Mouse (Mus musculus) effector memory CD4-positive, alpha-beta T cell, adult 7 months (primary cell): ENCODE results near the gene Apool. TPM values are rescaled to one million over a fixed set of nuclear protein-coding genes. Genes with fewer than 3 reads are reported as not detected.

Experiments used
- polyA plus RNA-seq: library from polyadenylated mRNA; unstranded; fragments of 100-300 nt; shearing (Covaris generic); gene quantifications from one replicate; pipeline ENCODE4 v1.2.1, GENCODE M21; 2017

The Apool gene
- 18.8 TPM for polyA plus RNA-seq

GRCm38 (mm10) chrX:112310804-112311530 lies at the start of gene Apool:
TSS of gene Apool (plus strand) at chrX:112311334.

DNA sequence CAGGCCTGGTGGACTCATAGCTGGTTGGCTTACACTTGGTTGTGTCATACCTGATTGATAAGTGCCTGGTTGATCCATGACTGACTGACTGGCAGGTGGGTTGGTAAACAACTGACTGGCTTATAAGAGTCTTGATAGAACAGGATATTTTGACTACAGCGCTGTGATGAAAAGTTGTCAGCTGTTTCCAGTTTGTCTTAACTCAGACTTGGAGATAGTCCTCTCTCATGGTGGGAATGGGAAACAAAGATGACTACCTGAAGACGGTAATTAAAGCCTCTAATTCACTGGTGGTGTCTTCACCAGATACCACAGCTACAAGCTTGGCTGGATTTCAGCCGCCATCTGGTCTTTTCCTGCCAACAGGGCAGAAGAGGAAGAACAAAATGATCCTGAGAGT lies 95.5 kb downstream of the Apool start, which contains the start of gene Satl1:
Gene Satl1, minus strand, starts transcription at position 101 of the 400 bp plus-strand sequence.

Other genes starting within 250 kb of the Apool start
- not detected for gene 4933403O08Rik, start 72.3 kb upstream of the Apool start, polyA plus RNA-seq
- gene Satl1, start 95.4 kb downstream of the Apool start, polyA plus RNA-seq: not detected
- not detected for gene 2010106E10Rik, start 183.9 kb downstream of the Apool start, polyA plus RNA-seq